Mouse (Mus musculus) myocyte (in vitro differentiated cells): ENCODE results near the gene Tmem56. TPM values are rescaled to one million over a fixed set of nuclear protein-coding genes. Genes with fewer than 3 reads are reported as not detected.
A peak's percentile ranks its signal among the peaks of the same experiment; 100 is the strongest.

Experiments used
- H3K27me3 ChIP-seq: one replicate; pipeline ENCODE4 v1.6.1; 2011; ENCODE audit not compliant: control insufficient read depth, insufficient read depth, insufficient read length
- H3K36me3 ChIP-seq: one replicate; pipeline ENCODE4 v1.6.1; 2011; ENCODE audit not compliant: control insufficient read depth, insufficient read depth
- H3K4me2 ChIP-seq: one replicate; pipeline ENCODE4 v1.6.1; 2011; ENCODE audit warnings: low read depth, control low read depth
- H3K4me3 ChIP-seq: one replicate; pipeline ENCODE4 v1.5.1; 2011; ENCODE audit warnings: mild to moderate bottlenecking, control low read depth, moderate library complexity
- H3K79me2 ChIP-seq: one replicate; pipeline ENCODE4 v1.6.1; 2011; ENCODE audit not compliant: control insufficient read depth, insufficient read depth
- H3ac ChIP-seq: one replicate; pipeline ENCODE4 v1.6.1; 2011; ENCODE audit not compliant: control insufficient read depth, insufficient read length
- CEBPB ChIP-seq: IDR thresholded peaks from 2 replicates; pipeline ENCODE4 v1.6.1; 2011; ENCODE audit warnings: mild to moderate bottlenecking, moderate library complexity; ENCODE audit not compliant: poor library complexity, insufficient read depth, severe bottlenecking
- E2F4 ChIP-seq: IDR thresholded peaks from one replicate; pipeline ENCODE4 v1.6.1; 2011; ENCODE audit warnings: mild to moderate bottlenecking, control low read depth, moderate library complexity; ENCODE audit not compliant: insufficient read depth
- MAX ChIP-seq: IDR thresholded peaks from one replicate; pipeline ENCODE4 v1.6.1; 2011; ENCODE audit warnings: low read depth, mild to moderate bottlenecking, control low read depth
- MYOD1 ChIP-seq, 3 experiments: IDR thresholded peaks; one replicate each; pipeline ENCODE4 v1.6.1; 2011; ENCODE audit warnings: control low read depth in 2 of 3, low read depth in 2 of 3, mild to moderate bottlenecking in 2 of 3, moderate library complexity in 1 of 3; ENCODE audit not compliant: insufficient read length in 2 of 3, control insufficient read depth in 1 of 3
- MYOG ChIP-seq, 3 experiments: IDR thresholded peaks; one replicate each; pipeline ENCODE4 v1.6.1; 2011; ENCODE audit warnings: control low read depth in 2 of 3, low read depth in 2 of 3, mild to moderate bottlenecking in 2 of 3; ENCODE audit not compliant: insufficient read length in 2 of 3, control insufficient read depth in 1 of 3, insufficient read depth in 1 of 3
- POLR2A ChIP-seq: IDR thresholded peaks from one replicate; pipeline ENCODE4 v1.6.1; 2011; ENCODE audit warnings: low read depth, mild to moderate bottlenecking, control low read depth, moderate library complexity; ENCODE audit not compliant: insufficient read length
- POLR2AphosphoS2 ChIP-seq: IDR thresholded peaks from one replicate; pipeline ENCODE4 v1.6.1; 2011; ENCODE audit warnings: low read depth, control low read depth; ENCODE audit not compliant: insufficient read length
- REST ChIP-seq: IDR thresholded peaks from one replicate; pipeline ENCODE4 v1.6.1; 2011; ENCODE audit warnings: mild to moderate bottlenecking, control low read depth, moderate library complexity; ENCODE audit not compliant: insufficient read depth, insufficient read length
- SRF ChIP-seq: IDR thresholded peaks from one replicate; pipeline ENCODE4 v1.6.1; 2011; ENCODE audit warnings: low read depth; ENCODE audit not compliant: control insufficient read depth, insufficient read length
- TCF12 ChIP-seq: IDR thresholded peaks from one replicate; pipeline ENCODE4 v1.6.1; 2011; ENCODE audit warnings: mild to moderate bottlenecking, control low read depth; ENCODE audit not compliant: poor library complexity, insufficient read depth, severe bottlenecking
- TCF3 ChIP-seq: IDR thresholded peaks from one replicate; pipeline ENCODE4 v1.6.1; 2011; ENCODE audit warnings: low read depth, control low read depth; ENCODE audit not compliant: insufficient read length
- USF1 ChIP-seq: IDR thresholded peaks from one replicate; pipeline ENCODE4 v1.6.1; 2011; ENCODE audit warnings: low read depth, mild to moderate bottlenecking, control low read depth, moderate library complexity
- polyA plus RNA-seq: library from polyadenylated mRNA; unstranded; fragments of >200 nt; fragmentation: generic; extraction: Trizol; gene quantifications from one replicate; pipeline ENCODE4 v1.2.1, GENCODE M21; 2012; ENCODE audit warnings: missing spikeins

Tmem56 gene
- polyA plus RNA-seq, 1 experiment = 0.13 TPM

DNA sequence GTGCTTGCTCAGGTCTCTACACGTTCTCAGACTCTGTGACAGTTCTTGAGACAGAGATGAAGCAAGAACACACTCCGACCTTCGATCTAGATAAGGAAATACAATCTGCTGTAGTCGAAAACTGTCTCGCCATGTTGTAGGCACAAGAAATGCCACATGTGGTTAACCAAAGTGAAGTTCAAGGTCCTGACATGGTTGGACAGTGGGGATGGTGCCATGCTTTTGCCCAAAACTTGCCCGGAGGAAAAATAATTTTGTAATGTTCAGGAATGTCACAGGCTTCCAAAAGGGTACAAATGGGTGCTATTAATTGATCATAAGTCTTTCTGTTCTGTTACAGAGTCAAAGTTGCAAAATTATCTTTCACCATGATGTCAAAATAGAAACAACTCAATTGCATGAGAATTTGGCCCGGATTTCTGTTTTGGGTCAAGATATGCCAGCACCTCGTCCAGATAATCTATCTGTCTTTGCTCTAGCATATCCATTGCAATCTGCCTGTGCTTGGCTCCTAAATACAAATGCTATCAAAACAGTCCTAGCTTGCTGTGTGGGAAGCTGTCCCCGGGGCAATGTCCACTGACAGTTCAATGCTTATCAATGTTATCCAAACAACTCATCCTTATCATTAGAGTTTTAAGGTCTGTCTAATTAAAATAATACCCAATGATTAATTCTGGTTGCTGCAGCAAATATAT lies 108.5 kb downstream of the Tmem56 start:
- Histone ChIP-seq H3K79me2 (no peaks in the 10 kb centered on the region), H3K27me3 (no peaks in the 10 kb centered on the region), H3K36me3 (no peaks in the 10 kb centered on the region), H3K4me3 (no peak overlapping the region), H3K4me2 (no peak overlapping the region), H3ac (no peak overlapping the region)
- no peak for TF ChIP-seq MYOD1 (IDR thresholded peaks at IDR 0.05; ENCODE audit: control insufficient read depth in 1 of 3, insufficient read length in 2 of 3, low read depth in 2 of 3)

DNA sequence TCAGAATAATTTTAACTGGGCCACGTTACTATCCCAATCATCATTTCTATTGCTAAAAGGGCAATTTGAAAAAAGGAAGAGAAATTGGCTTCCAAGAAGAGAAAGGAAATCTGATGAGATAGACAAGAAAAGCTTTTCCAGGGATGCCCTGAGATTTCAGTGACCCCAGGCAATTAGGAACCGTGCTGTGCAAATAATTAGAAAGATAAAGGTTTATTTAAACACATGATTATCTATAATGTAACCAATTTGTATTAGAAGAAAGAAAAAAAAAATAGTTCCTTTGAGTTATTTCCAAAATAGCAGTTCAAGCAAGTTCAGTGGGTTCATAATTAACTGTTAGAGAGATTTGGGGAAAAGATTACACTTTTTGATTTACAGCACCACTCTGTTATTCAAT lies 110.2 kb downstream of the Tmem56 start:
- H3K4me3 ChIP-seq = no peak overlapping the region
- H3K79me2 ChIP-seq = no peaks in the 10 kb centered on the region
- H3ac ChIP-seq = no peak overlapping the region
- TF ChIP-seq SRF (no peak), E2F4 (no peak), MYOG (IDR thresholded peaks at IDR 0.05; ENCODE audit: control insufficient read depth in 1 of 3, insufficient read depth in 1 of 3, insufficient read length in 2 of 3, low read depth in 2 of 3) (no peak), POLR2A (no peak), CEBPB (no peak), TCF12 (no peak), POLR2AphosphoS2 (no peak), REST (no peak), TCF3 (no peak), MAX (no peak), USF1 (no peak), MYOD1 (IDR thresholded peaks at IDR 0.05; ENCODE audit: control insufficient read depth in 1 of 3, insufficient read length in 2 of 3, low read depth in 2 of 3) (no peak)
- no peaks in the 10 kb centered on the region for H3K27me3 ChIP-seq
- no peak overlapping the region for H3K4me2 ChIP-seq
- no peaks in the 10 kb centered on the region for H3K36me3 ChIP-seq

DNA sequence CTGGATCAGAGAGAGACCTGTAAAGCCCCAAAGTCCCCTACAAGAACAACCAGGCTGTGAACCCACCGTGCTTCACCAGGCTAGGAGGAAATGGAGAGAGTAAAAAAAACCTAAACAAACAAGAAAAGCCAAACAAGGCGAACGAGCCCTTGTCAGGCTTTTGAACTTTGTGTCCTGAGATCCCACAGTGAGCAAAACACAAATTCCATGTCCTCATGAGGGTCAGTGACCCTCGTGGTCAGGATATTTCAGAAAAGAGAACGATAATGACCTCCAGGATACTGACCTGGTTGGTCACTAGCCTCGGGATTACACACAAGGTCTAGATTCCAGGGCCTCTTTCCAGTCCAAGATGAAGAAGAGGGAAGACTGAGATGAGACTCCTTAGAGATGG lies 111.0 kb downstream of the Tmem56 start:
- peak overlapping the region; percentile 61 for H3K4me3 ChIP-seq
- H3K27me3 ChIP-seq = no peaks in the 10 kb centered on the region
- TF ChIP-seq POLR2AphosphoS2 (no peak), MYOG (IDR thresholded peaks at IDR 0.05; ENCODE audit: control insufficient read depth in 1 of 3, insufficient read depth in 1 of 3, insufficient read length in 2 of 3, low read depth in 2 of 3) (no peak), MAX (no peak), REST (no peak), SRF (no peak), E2F4 (no peak), MYOD1 (IDR thresholded peaks at IDR 0.05; ENCODE audit: control insufficient read depth in 1 of 3, insufficient read length in 2 of 3, low read depth in 2 of 3) (no peak), USF1 (no peak), CEBPB (no peak), TCF3 (no peak), TCF12 (no peak), POLR2A (no peak)
- peak overlapping the region; percentile 18 for H3ac ChIP-seq
- peak overlapping the region; percentile 77 for H3K4me2 ChIP-seq
- H3K36me3 ChIP-seq = no peaks in the 10 kb centered on the region
- H3K79me2 ChIP-seq = no peaks in the 10 kb centered on the region

DNA sequence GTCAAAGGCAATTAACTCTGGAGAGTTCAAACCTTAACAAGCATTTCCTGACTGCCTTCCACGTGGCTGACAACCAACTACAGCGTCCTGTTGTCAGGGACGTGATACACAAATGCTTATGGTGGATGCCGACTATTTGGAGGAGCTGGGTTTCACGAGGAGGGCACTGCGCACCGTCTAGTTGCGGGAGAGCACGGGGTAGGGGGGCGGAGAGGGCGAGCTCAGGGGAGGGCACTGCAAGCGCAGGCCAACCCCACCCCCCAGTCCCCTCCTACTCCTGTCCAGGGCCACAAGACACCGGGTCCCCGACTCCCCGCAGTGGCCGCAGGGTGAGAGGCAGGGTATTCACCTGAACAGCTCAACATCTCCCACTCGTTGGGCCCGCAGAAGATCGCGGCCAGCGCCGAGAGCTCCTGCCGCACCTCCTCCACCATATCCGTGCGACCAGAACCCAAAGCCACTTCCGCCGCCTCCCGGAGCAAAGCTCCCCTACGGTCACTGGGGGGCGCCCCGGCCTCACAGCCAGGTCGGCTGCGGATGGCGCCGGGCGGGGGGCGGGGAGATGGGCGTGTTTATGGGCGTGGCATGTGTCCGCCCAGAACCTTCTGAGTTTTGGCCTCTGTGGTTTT lies 111.5 kb downstream of the Tmem56 start, which contains the start of gene Rwdd3:
Gene Rwdd3, minus strand, starts transcription at position 453 of the 629 bp plus-strand sequence.
- Histone ChIP-seq H3K4me3 (peak within 1 kb of the TSS; percentile 61), H3K4me2 (peak within 1 kb of the TSS; percentile 79), H3K36me3 (no peaks in the 10 kb centered on the region), H3K27me3 (no peaks in the 10 kb centered on the region), H3K79me2 (no peaks in the 10 kb centered on the region), H3ac (peak within 1 kb of the TSS; percentile 18)
- no peak for TF ChIP-seq TCF12
- peak; percentile 48 for TF ChIP-seq SRF
- peak; percentile 69 for TF ChIP-seq POLR2A
- TF ChIP-seq MYOG (IDR thresholded peaks at IDR 0.05; ENCODE audit: control insufficient read depth in 1 of 3, insufficient read depth in 1 of 3, insufficient read length in 2 of 3, low read depth in 2 of 3) = peak in 1 of 3 experiments; percentile 20

DNA sequence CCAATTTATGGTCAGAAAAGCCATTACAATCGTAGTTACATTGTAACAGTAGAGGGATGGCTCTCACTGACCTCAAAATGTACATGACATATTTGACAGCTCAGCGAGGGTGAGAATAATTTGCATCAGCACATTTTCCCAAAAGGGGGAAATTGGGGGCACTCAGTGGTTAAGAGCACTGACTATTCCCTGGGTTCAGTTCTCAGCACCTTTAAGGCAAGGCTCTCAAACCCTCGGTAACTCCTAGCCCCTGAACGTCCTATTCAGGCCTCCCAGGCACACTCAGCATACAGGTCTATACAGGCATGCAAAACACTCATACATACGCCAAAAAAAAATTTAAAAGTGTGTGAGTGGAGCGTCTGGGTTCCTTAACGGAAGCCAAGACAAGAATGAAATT lies 112.3 kb downstream of the Tmem56 start:
- H3K79me2 ChIP-seq = no peaks in the 10 kb centered on the region
- H3K27me3 ChIP-seq = no peaks in the 10 kb centered on the region
- peak overlapping the region; percentile 18 for H3ac ChIP-seq
- peak overlapping the region; percentile 61 for H3K4me3 ChIP-seq
- H3K36me3 ChIP-seq = no peaks in the 10 kb centered on the region
- peak overlapping the region; percentile 79 for H3K4me2 ChIP-seq
- TF ChIP-seq MYOD1 (IDR thresholded peaks at IDR 0.05; ENCODE audit: control insufficient read depth in 1 of 3, insufficient read length in 2 of 3, low read depth in 2 of 3) = no peak
- no peak for TF ChIP-seq USF1
- TF ChIP-seq MYOG (IDR thresholded peaks at IDR 0.05; ENCODE audit: control insufficient read depth in 1 of 3, insufficient read depth in 1 of 3, insufficient read length in 2 of 3, low read depth in 2 of 3) = no peak
- no peak for TF ChIP-seq SRF
- TF ChIP-seq CEBPB = no peak
- no peak for TF ChIP-seq MAX
- TF ChIP-seq POLR2AphosphoS2 = no peak
- no peak for TF ChIP-seq TCF12
